Mouse (Mus musculus) ES-Bruce4 (cell line): ENCODE data around the gene Mrpl2. TPM values are rescaled to one million over a fixed set of nuclear protein-coding genes. Genes with fewer than 3 reads are reported as not detected.
A peak's percentile ranks its signal among the peaks of the same experiment; 100 is the strongest.

Source experiments
- H3K27ac ChIP-seq: 2 replicates; pipeline ENCODE4 v1.5.1; 2012; ENCODE audit warnings: low read length, inconsistent platforms; ENCODE audit not compliant: insufficient read depth
- H3K27me3 ChIP-seq: 2 replicates; pipeline ENCODE4 v1.6.1; 2012; ENCODE audit warnings: mild to moderate bottlenecking, low read length, inconsistent platforms; ENCODE audit not compliant: control insufficient read depth, poor library complexity, insufficient read depth, severe bottlenecking
- H3K36me3 ChIP-seq: 2 replicates; pipeline ENCODE4 v1.6.1; 2012; ENCODE audit warnings: inconsistent platforms, mild to moderate bottlenecking, low read length, moderate library complexity; ENCODE audit not compliant: control insufficient read depth, poor library complexity, insufficient read depth, severe bottlenecking
- H3K4me1 ChIP-seq: one replicate; pipeline ENCODE4 v1.8.1; 2011; ENCODE audit warnings: low read length; ENCODE audit not compliant: control insufficient read depth, insufficient read depth
- H3K4me3 ChIP-seq: 2 replicates; pipeline ENCODE4 v1.5.1; 2011; ENCODE audit warnings: low read depth, mild to moderate bottlenecking, low read length
- H3K9ac ChIP-seq: 2 replicates; pipeline ENCODE4 v1.6.1; 2012; ENCODE audit warnings: low read depth, mild to moderate bottlenecking, inconsistent platforms; ENCODE audit not compliant: poor library complexity, severe bottlenecking
- H3K9me3 ChIP-seq: replicated peaks from 2 replicates; pipeline ENCODE4 v1.6.1; 2012; ENCODE audit warnings: mild to moderate bottlenecking, low read length, inconsistent platforms; ENCODE audit not compliant: control insufficient read depth, poor library complexity, insufficient read depth, severe bottlenecking
- CTCF ChIP-seq: IDR thresholded peaks from one replicate; pipeline ENCODE4 v1.8.1; 2011; ENCODE audit warnings: low read depth, low read length
- EP300 ChIP-seq: IDR thresholded peaks from 2 replicates; pipeline ENCODE4 v1.6.1; 2011; ENCODE audit warnings: low read depth, low read length; ENCODE audit not compliant: insufficient read depth
- POLR2A ChIP-seq: IDR thresholded peaks from one replicate; pipeline ENCODE4 v1.8.1; 2011; ENCODE audit warnings: low read length; ENCODE audit not compliant: insufficient read depth
- polyA plus RNA-seq: library from polyadenylated mRNA; stranded (reverse); fragments of >200 nt; gene quantifications from 2 replicates; pipeline ENCODE4 v1.2.4, GENCODE M21; 2011; ENCODE audit warnings: low read depth; ENCODE audit not compliant: missing spikeins, insufficient read depth, insufficient read length

Mrpl2 gene
- polyA plus RNA-seq, 1 experiment = 65.8 TPM

DNA sequence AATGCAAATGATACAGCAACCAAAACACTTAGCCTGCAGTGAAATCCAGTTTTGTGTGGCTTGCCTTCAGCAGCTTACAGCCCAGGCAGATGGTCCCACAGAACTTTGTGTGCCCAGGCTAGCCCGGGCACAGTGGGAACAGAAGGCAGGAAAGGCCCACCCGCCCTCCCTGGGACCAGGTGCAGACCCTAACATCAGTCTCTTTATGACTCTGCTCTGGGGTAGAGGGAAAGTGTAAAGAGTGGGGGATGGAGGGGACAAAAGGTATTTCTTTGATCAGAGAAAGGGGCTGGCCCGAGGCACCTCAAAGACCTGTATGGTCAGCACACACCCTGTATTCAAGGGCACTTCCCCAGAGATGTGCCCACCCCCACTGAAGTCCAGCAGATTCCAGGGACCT lies 32.8 kb upstream of the Mrpl2 start:
- TF ChIP-seq EP300 (peak; percentile 49; the same call in 1 of the 2 replicates), POLR2A (no peak)
- Histone ChIP-seq H3K4me3 (no peak overlapping the region), H3K27me3 (no peaks in the 10 kb centered on the region), H3K36me3 (no peaks in the 10 kb centered on the region), H3K9ac (peak overlapping the region; percentile 33; the same call in 1 of the 2 replicates), H3K4me1 (peaks cover 25% of the 10 kb centered on the region), H3K9me3 (no peaks in the 10 kb centered on the region), H3K27ac (peak overlapping the region; percentile 74)

- H3K27ac ChIP-seq = peak overlapping the region; percentile 89
- H3K9me3 ChIP-seq = no peaks in the 10 kb centered on the region
- no peaks in the 10 kb centered on the region for H3K27me3 ChIP-seq
- H3K4me3 ChIP-seq = no peak overlapping the region
- H3K36me3 ChIP-seq = no peaks in the 10 kb centered on the region
- TF ChIP-seq POLR2A (no peak), EP300 (no peak), CTCF (no peak)
- H3K4me1 ChIP-seq = peaks cover 27% of the 10 kb centered on the region
- H3K9ac ChIP-seq = peak overlapping the region; percentile 45
These were observed 28.2 kb upstream of the Mrpl2 start for GRCm38 (mm10) chr17:46617799-46618198.

GRCm38 (mm10) chr17:46618394-46618768 lies 27.6 kb upstream of the Mrpl2 start:
- Histone ChIP-seq H3K36me3 (no peaks in the 10 kb centered on the region), H3K4me1 (peaks cover 27% of the 10 kb centered on the region), H3K4me3 (peak overlapping the region; percentile 20; the same call in 1 of the 2 replicates), H3K9ac (peak overlapping the region; percentile 45), H3K27me3 (no peaks in the 10 kb centered on the region), H3K9me3 (no peaks in the 10 kb centered on the region), H3K27ac (peak overlapping the region; percentile 89)
- no peak for TF ChIP-seq POLR2A
- 0 out of 2 replicates have a peak, but pooled peaks have one; percentile 64 for TF ChIP-seq EP300

GRCm38 (mm10) chr17:46618769-46619682 lies 27.0 kb upstream of the Mrpl2 start:
- Histone ChIP-seq H3K27ac (peak overlapping the region; percentile 89), H3K36me3 (no peaks in the 10 kb centered on the region), H3K27me3 (no peaks in the 10 kb centered on the region), H3K4me1 (peaks cover 24% of the 10 kb centered on the region), H3K9me3 (no peaks in the 10 kb centered on the region), H3K4me3 (peak overlapping the region; percentile 1; the same call in 1 of the 2 replicates), H3K9ac (peak overlapping the region; percentile 45)
- no peak for TF ChIP-seq EP300
- TF ChIP-seq POLR2A = no peak
- no peak for TF ChIP-seq CTCF

DNA sequence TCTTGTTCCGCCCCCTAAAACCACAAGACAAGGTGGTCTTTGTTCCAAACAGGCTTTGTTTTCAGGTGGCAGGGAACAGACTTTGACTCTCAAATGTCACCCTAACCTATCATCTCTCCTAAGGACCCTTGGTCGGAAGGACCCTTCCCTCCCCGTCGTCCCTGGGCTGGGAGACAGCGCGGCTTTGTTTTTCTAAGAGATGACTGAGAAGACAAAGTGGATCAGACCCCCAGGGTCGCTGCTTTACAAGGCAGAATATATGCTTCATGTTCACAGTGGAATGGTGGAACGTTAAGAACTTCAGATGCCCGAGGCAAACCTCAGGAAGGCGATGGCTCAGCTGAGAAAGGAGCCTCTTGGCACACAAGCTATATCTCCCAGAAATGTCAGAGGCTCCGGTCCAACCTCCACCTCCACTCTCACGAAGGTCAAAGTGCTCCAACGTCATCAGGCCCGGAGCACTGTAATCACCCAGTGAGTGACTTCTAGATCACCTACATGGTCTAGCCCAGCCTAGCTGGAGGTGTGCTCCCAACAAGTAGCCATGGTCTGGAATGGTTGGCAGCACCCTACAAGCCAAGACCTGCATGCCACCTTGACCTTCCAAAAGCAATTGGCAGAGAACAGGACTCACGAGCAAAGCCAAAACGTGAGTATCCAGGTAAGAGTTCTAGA lies 26.2 kb upstream of the Mrpl2 start:
- Histone ChIP-seq H3K27me3 (no peaks in the 10 kb centered on the region), H3K9ac (peak overlapping the region; percentile 45), H3K27ac (peak overlapping the region; percentile 89), H3K9me3 (no peaks in the 10 kb centered on the region), H3K4me1 (peaks cover 24% of the 10 kb centered on the region), H3K36me3 (no peaks in the 10 kb centered on the region), H3K4me3 (no peak overlapping the region)
- TF ChIP-seq POLR2A (no peak), CTCF (no peak), EP300 (no peak)

DNA sequence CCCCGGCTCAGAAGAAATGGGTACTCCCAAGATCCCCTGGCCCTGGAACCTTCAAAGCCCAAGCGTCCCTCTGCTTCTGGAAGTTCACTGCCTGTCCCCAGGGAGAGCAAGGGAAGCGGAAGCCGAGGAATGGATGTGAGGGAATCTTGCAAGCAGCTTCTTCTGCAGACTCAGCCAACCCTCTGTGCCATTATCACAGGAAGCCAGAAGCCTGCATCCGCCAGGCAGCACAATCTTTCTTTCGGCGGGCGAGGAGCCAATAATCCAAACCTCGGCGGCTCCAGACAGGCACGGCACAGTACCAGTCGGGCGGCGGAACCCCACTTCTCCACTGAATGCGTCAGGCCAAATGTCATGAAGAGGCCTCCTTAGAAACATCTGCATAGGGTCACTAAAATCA lies 24.7 kb upstream of the Mrpl2 start:
- no peak overlapping the region for H3K27ac ChIP-seq
- H3K27me3 ChIP-seq = no peaks in the 10 kb centered on the region
- TF ChIP-seq POLR2A (no peak), CTCF (no peak), EP300 (no peak)
- H3K4me3 ChIP-seq = no peak overlapping the region
- peaks cover 22% of the 10 kb centered on the region for H3K4me1 ChIP-seq
- H3K9me3 ChIP-seq = no peaks in the 10 kb centered on the region
- H3K36me3 ChIP-seq = no peaks in the 10 kb centered on the region
- H3K9ac ChIP-seq = no peak overlapping the region
